Mouse (Mus musculus) E14TG2a.4 (cell line): ENCODE measurements around the gene Tfb1m.

Source experiments
- CTCF ChIP-seq: conservative IDR thresholded peaks from 2 replicates; pipeline ENCODE4 v1.5.1; 2014; ENCODE audit warnings: low read length
- NANOG ChIP-seq: IDR thresholded peaks from 2 replicates; pipeline ENCODE4 v1.6.1; 2014; ENCODE audit warnings: borderline replicate concordance, low read length, mixed read lengths

DNA sequence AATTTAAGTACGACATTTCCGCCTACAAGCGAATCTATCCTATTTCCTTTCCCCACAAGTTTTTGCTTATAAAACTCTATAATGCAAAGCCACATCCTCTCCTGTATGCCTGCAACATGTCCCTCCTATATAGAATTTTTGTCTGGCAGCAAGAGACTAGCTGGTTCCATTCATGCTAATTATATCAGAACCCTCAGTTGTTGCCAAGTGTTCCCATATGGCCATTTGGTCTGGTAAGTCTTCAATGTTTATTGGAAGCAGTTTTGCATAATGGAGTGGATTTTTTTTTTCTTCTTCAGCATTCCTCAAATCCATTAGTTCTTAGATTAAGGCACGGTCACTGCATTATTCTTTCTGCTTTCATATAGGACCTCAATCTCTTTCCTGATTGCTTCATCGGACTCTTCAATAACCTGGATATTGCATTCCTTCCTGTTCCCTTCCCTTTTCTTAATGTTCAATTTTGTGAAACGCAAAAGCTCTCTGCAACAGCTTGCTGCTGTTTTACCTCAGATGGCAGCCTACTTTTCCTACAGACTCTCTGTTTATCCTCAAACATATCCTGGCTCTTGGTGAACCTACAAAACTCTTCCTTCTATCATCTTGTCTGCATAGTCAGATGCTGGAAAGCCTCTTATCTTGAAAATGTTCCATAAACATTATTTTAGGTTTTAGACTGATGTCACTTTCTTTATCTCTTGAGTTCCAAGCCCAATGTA, 45.5 kb upstream of the Tfb1m start:
- no peak for TF ChIP-seq CTCF
- no peak for TF ChIP-seq NANOG
